Mouse (Mus musculus): ENCODE results near the gene Hspa12b. TPM values are rescaled to one million over a fixed set of nuclear protein-coding genes. Genes with fewer than 3 reads are reported as not detected.

The Hspa12b gene
- polyA plus RNA-seq, 1 experiment from 2014 or later: 4.6 TPM

DNA sequence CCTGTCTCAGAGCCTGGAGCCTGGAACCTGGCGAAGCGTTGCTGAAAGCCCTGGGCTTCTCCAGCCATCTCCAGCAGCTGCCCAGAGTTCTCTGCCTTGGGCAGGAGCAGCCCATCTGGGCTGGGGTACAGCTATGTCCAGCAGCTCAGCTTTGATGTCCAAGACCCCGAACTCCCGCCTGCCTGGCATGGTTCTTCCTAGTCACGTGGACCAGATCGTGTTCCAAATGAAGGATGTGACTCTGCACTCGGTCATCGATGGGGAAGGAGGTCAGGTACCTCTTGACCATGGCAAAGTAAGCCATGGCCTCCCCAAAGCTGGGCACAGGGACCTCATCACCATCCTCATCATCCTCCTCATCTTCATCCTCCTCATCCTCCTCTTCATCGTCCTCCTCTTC lies 50.9 kb downstream of the Hspa12b start:
- no peak for ATAC-seq (ENCODE audit: low FRiP score)
- no peak overlapping the region for H3K27ac ChIP-seq (ENCODE audit: low read depth, low read length)

DNA sequence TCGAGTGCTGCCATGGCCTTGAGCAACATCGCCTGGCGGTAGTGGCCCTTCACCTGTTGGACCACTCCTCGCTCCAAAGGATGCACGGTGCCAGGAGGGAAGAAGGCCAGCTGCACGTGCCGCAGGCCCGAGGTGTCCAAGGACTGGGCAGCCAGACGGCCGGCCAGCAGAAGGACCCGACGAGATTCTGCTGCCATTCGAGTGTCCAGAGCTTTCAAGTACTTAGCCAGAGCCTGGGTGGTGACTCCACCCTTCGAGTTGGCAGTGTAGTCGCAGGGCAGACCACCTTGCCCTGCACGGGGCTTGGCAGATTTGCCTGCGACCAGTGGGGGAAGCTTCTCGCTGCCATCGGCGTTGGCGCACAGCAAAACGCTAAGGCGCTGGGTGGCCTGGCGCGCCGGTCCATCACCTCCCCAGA lies 51.8 kb downstream of the Hspa12b start:
- H3K36me3 ChIP-seq (ENCODE audit: control insufficient read depth, insufficient read depth, low read length): no peaks in the 10 kb centered on the region
- H3K4me1 ChIP-seq (replicated peaks; ENCODE audit: control insufficient read depth, insufficient read depth, low read length): peaks cover 16% of the 10 kb centered on the region
- ATAC-seq (ENCODE audit: low FRiP score) (no peak), DNase-seq (ENCODE audit: low spot score) (no peak)
- H3K9ac ChIP-seq (ENCODE audit: low read depth, low read length): peak overlapping the region; percentile 95
- H3K4me2 ChIP-seq (replicated peaks; ENCODE audit: low read depth, low read length): peak overlapping the region; percentile 97
- H3K9me3 ChIP-seq (ENCODE audit: control insufficient read depth, low read length): no peaks in the 10 kb centered on the region
- no peak overlapping the region for H3K27ac ChIP-seq (ENCODE audit: low read depth, low read length)
- H3K4me3 ChIP-seq (ENCODE audit: low read depth, low read length): peak overlapping the region; percentile 84
- H3K27me3 ChIP-seq (ENCODE audit: control insufficient read depth, insufficient read depth, low read length): no peaks in the 10 kb centered on the region
- WGBS: 29% methylated on average over 26 of the region's 26 CpGs

More for the DNA sequence above, 50.9 kb downstream of the Hspa12b start:
- no peaks in the 10 kb centered on the region for H3K36me3 ChIP-seq (ENCODE audit: control insufficient read depth, insufficient read depth, low read length)
- peak overlapping the region; percentile 97 for H3K4me2 ChIP-seq (replicated peaks; ENCODE audit: low read depth, low read length)
- peaks cover 16% of the 10 kb centered on the region for H3K4me1 ChIP-seq (replicated peaks; ENCODE audit: control insufficient read depth, insufficient read depth, low read length)
- peaks cover 5% of the 10 kb centered on the region; the same call in 1 of the 2 replicates for H3K27me3 ChIP-seq (ENCODE audit: control insufficient read depth, insufficient read depth, low read length)
- no peak for DNase-seq (ENCODE audit: low spot score)
- WGBS: 86% methylated on average over 9 of the region's 9 CpGs
- no peaks in the 10 kb centered on the region for H3K9me3 ChIP-seq (ENCODE audit: control insufficient read depth, low read length)
- H3K9ac ChIP-seq (ENCODE audit: low read depth, low read length): peak overlapping the region; percentile 28; the same call in 1 of the 2 replicates
- peak overlapping the region; percentile 84 for H3K4me3 ChIP-seq (ENCODE audit: low read depth, low read length)

GRCm38 (mm10) chr2:131179246-131179886 lies 52.3 kb downstream of the Hspa12b start:
- ATAC-seq (ENCODE audit: low FRiP score): peak; percentile 66
- DNase-seq (ENCODE audit: low spot score): peak; percentile 75
- H3K27ac ChIP-seq (ENCODE audit: low read depth, low read length): peak overlapping the region; percentile 89
- no peaks in the 10 kb centered on the region for H3K9me3 ChIP-seq (ENCODE audit: control insufficient read depth, low read length)
- peak overlapping the region; percentile 97 for H3K4me2 ChIP-seq (replicated peaks; ENCODE audit: low read depth, low read length)
- H3K9ac ChIP-seq (ENCODE audit: low read depth, low read length): peak overlapping the region; percentile 95
- peaks cover 16% of the 10 kb centered on the region for H3K4me1 ChIP-seq (replicated peaks; ENCODE audit: control insufficient read depth, insufficient read depth, low read length)
- no peaks in the 10 kb centered on the region for H3K27me3 ChIP-seq (ENCODE audit: control insufficient read depth, insufficient read depth, low read length)
- H3K4me3 ChIP-seq (ENCODE audit: low read depth, low read length): peak overlapping the region; percentile 84
- WGBS: 1% methylated on average over 65 of the region's 67 CpGs
- H3K36me3 ChIP-seq (ENCODE audit: control insufficient read depth, insufficient read depth, low read length): no peaks in the 10 kb centered on the region

DNA sequence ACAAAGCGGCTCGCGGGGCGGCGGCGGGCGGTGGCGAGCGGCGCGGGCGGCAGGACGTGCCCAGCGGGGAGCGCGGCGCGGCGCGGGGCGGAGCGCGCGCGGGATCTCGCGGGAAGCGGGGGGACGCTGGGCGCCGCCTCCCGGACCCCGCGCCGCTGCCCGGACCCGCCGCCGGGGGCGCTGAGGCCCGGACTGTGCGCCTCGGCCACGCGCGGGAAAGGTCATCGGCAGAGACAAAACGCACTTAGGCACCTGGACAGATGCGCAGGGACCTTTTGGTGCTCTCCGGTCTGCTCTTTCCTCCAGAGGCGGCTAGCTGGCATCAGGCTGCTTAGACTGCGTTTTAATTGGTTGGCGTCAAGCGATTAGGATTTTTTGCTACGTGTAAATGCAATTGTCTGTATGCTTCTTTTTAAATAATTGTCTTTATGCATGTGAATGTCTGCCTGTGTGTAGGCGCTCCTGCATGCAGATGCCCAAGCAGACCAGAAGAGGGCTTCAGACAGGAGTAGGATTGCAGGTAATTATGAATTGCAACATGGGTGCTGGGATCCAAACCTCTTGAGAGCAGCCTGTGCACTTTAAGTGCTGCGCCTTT lies 53.0 kb downstream of the Hspa12b start, which contains the start of gene Cenpb:
Gene Cenpb (minus strand): TSS at position 78 of the 598 bp plus-strand sequence.
- Histone ChIP-seq H3K9me3 (ENCODE audit: control insufficient read depth, low read length) (no peaks in the 10 kb centered on the region), H3K27ac (ENCODE audit: low read depth, low read length) (peak within 1 kb of the TSS; percentile 89), H3K4me2 (replicated peaks; ENCODE audit: low read depth, low read length) (peak within 1 kb of the TSS; percentile 97), H3K4me1 (replicated peaks; ENCODE audit: control insufficient read depth, insufficient read depth, low read length) (peaks cover 16% of the 10 kb centered on the region), H3K9ac (ENCODE audit: low read depth, low read length) (peak within 1 kb of the TSS; percentile 95), H3K4me3 (ENCODE audit: low read depth, low read length) (peak within 1 kb of the TSS; percentile 84), H3K27me3 (ENCODE audit: control insufficient read depth, insufficient read depth, low read length) (no peaks in the 10 kb centered on the region), H3K36me3 (ENCODE audit: control insufficient read depth, insufficient read depth, low read length) (no peaks in the 10 kb centered on the region)
- 2% methylated on average over 44 of the region's 57 CpGs for WGBS
- peak; percentile 93 for DNase-seq (ENCODE audit: low spot score)
- ATAC-seq (ENCODE audit: low FRiP score): peak; percentile 81

- under 1% methylated on average over 14 of the region's 14 CpGs for WGBS
- peak overlapping the region; percentile 89; the same call in 1 of the 2 replicates for H3K9ac ChIP-seq (ENCODE audit: low read depth, low read length)
- H3K27me3 ChIP-seq (ENCODE audit: control insufficient read depth, insufficient read depth, low read length): no peaks in the 10 kb centered on the region; the same call in 1 of the 2 replicates
- peak overlapping the region; percentile 80 for H3K4me2 ChIP-seq (replicated peaks; ENCODE audit: low read depth, low read length)
- H3K9me3 ChIP-seq (ENCODE audit: control insufficient read depth, low read length): no peaks in the 10 kb centered on the region
- peak overlapping the region; percentile 80; the same call in 1 of the 2 replicates for H3K27ac ChIP-seq (ENCODE audit: low read depth, low read length)
- DNase-seq (ENCODE audit: low spot score) (no peak), ATAC-seq (ENCODE audit: low FRiP score) (no peak)
- no peaks in the 10 kb centered on the region for H3K36me3 ChIP-seq (ENCODE audit: control insufficient read depth, insufficient read depth, low read length)
- H3K4me3 ChIP-seq (ENCODE audit: low read depth, low read length): peak overlapping the region; percentile 72
- H3K4me1 ChIP-seq (replicated peaks; ENCODE audit: control insufficient read depth, insufficient read depth, low read length): peaks cover 11% of the 10 kb centered on the region
Observed at GRCm38 (mm10) chr2:131186343-131186742, 59.3 kb downstream of the Hspa12b start.

- H3K27me3 ChIP-seq (ENCODE audit: control insufficient read depth, insufficient read depth, low read length): no peaks in the 10 kb centered on the region; the same call in 1 of the 2 replicates
- WGBS: 1% methylated on average over 38 of the region's 43 CpGs
- ATAC-seq (ENCODE audit: low FRiP score) (peak; percentile 85), DNase-seq (ENCODE audit: low spot score) (peak; percentile 89)
- H3K4me3 ChIP-seq (ENCODE audit: low read depth, low read length): peak within 1 kb of the TSS; percentile 72
- peak within 1 kb of the TSS; percentile 80 for H3K27ac ChIP-seq (ENCODE audit: low read depth, low read length)
- H3K9ac ChIP-seq (ENCODE audit: low read depth, low read length): peak within 1 kb of the TSS; percentile 89
- H3K4me2 ChIP-seq (replicated peaks; ENCODE audit: low read depth, low read length): peak within 1 kb of the TSS; percentile 80
- peaks cover 13% of the 10 kb centered on the region for H3K4me1 ChIP-seq (replicated peaks; ENCODE audit: control insufficient read depth, insufficient read depth, low read length)
- H3K9me3 ChIP-seq (ENCODE audit: control insufficient read depth, low read length): no peaks in the 10 kb centered on the region
- H3K36me3 ChIP-seq (ENCODE audit: control insufficient read depth, insufficient read depth, low read length): no peaks in the 10 kb centered on the region
Observed at GRCm38 (mm10) chr2:131186771-131187601, 59.9 kb downstream of the Hspa12b start, which contains the start of the genes Cdc25b and Spef1. TSS of gene Cdc25b (plus strand) at chr2:131186949. TSS of gene Spef1 (minus strand) at chr2:131187282.

DNA sequence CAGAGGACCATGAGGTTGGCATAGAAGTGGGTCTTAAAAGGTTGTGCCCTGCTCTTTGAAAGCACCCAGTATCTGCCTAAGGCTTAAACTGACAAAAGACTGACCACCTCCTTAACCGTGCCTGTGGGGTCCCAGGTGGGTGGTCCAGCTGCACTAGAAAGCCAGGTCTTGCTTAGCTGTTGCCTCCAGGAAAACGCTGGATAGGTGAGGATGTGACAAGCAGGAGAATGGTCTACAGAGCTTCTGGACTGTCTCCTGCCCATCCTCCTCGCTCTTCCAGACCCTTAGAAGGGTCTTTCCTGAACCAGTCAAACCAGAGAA lies 60.5 kb downstream of the Hspa12b start:
- Histone ChIP-seq H3K4me1 (replicated peaks; ENCODE audit: control insufficient read depth, insufficient read depth, low read length) (peaks cover 13% of the 10 kb centered on the region), H3K9me3 (ENCODE audit: control insufficient read depth, low read length) (no peaks in the 10 kb centered on the region), H3K36me3 (ENCODE audit: control insufficient read depth, insufficient read depth, low read length) (no peaks in the 10 kb centered on the region), H3K4me3 (ENCODE audit: low read depth, low read length) (peak overlapping the region; percentile 72), H3K27ac (ENCODE audit: low read depth, low read length) (0 out of 2 replicates have a peak overlapping the region, but pooled peaks have one; percentile 80), H3K4me2 (replicated peaks; ENCODE audit: low read depth, low read length) (peak overlapping the region; percentile 80), H3K9ac (ENCODE audit: low read depth, low read length) (peak overlapping the region; percentile 89), H3K27me3 (ENCODE audit: control insufficient read depth, insufficient read depth, low read length) (no peaks in the 10 kb centered on the region; the same call in 1 of the 2 replicates)
- ATAC-seq (ENCODE audit: low FRiP score): no peak
- 30% methylated on average over 3 of the region's 3 CpGs for WGBS
- peak; percentile 48 for DNase-seq (ENCODE audit: low spot score)

DNA sequence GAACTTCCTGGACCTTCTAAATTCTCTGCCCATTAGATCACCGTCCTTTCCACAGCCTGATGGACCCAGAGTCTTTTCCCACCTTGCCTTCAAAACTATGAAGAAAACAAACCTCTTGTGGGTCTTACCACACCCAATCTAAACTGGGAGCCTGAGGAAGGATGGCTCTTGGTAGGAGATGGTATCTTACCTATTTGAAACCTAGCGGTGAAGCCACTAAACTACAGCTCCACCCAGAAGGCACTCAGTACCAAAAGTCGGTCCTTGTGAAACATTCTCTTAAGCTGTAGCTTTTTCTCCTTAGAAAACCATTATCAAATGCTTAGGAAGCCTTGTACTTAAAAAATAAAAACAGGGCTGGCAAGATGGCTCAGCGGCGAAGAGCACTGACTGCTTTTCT lies 61.2 kb downstream of the Hspa12b start:
- Histone ChIP-seq H3K9me3 (ENCODE audit: control insufficient read depth, low read length) (no peaks in the 10 kb centered on the region), H3K4me3 (ENCODE audit: low read depth, low read length) (peak overlapping the region; percentile 72; the same call in 1 of the 2 replicates), H3K4me2 (replicated peaks; ENCODE audit: low read depth, low read length) (peak overlapping the region; percentile 80), H3K27ac (ENCODE audit: low read depth, low read length) (no peak overlapping the region), H3K36me3 (ENCODE audit: control insufficient read depth, insufficient read depth, low read length) (peaks cover 7% of the 10 kb centered on the region), H3K27me3 (ENCODE audit: control insufficient read depth, insufficient read depth, low read length) (no peaks in the 10 kb centered on the region; the same call in 1 of the 2 replicates), H3K9ac (ENCODE audit: low read depth, low read length) (no peak overlapping the region), H3K4me1 (replicated peaks; ENCODE audit: control insufficient read depth, insufficient read depth, low read length) (peaks cover 13% of the 10 kb centered on the region)
- ATAC-seq (ENCODE audit: low FRiP score): no peak
- 96% methylated on average over 5 of the region's 5 CpGs for WGBS
- no peak for DNase-seq (ENCODE audit: low spot score)

Data from hindbrain, embryonic 11.5 days (tissue).